Mouse (Mus musculus) small intestine, adult 2 months (tissue): ENCODE measurements around the gene Izumo1. TPM values are rescaled to one million over a fixed set of nuclear protein-coding genes. Genes with fewer than 3 reads are reported as not detected.

Experiments used
- H3K27ac ChIP-seq: fragments of 200-500 bp; 2 replicates; pipeline ENCODE4 v1.5.1; 2012; ENCODE audit warnings: low read depth, low read length, control low read depth, inconsistent platforms; ENCODE audit not compliant: insufficient read depth
- H3K27me3 ChIP-seq: fragments of 200-500 bp; 2 replicates; pipeline ENCODE4 v1.6.1; 2012; ENCODE audit warnings: mild to moderate bottlenecking, moderate library complexity, low read length, inconsistent platforms; ENCODE audit not compliant: control insufficient read depth, insufficient read depth
- H3K36me3 ChIP-seq: fragments of 200-500 bp; 2 replicates; pipeline ENCODE4 v1.6.1; 2012; ENCODE audit warnings: mild to moderate bottlenecking, low read length, control low read depth, inconsistent platforms; ENCODE audit not compliant: control insufficient read depth, insufficient read depth
- H3K4me1 ChIP-seq: fragments of 200-500 bp; 2 replicates; pipeline ENCODE4 v1.6.1; 2012; ENCODE audit warnings: low read length, inconsistent platforms, mixed read lengths; ENCODE audit not compliant: control insufficient read depth, insufficient read depth, insufficient read length
- H3K4me3 ChIP-seq: fragments of 200-500 bp; 2 replicates; pipeline ENCODE4 v1.5.1; 2012; ENCODE audit warnings: low read depth, mild to moderate bottlenecking, control low read depth, inconsistent platforms, low read length, moderate library complexity
- CTCF ChIP-seq: fragments of 200-500 bp; IDR thresholded peaks from 2 replicates; pipeline ENCODE4 v1.5.1; 2012; ENCODE audit warnings: low read depth, mild to moderate bottlenecking, control low read depth, inconsistent platforms, low read length, moderate library complexity, mixed read lengths; ENCODE audit not compliant: insufficient replicate concordance, insufficient read length; ENCODE audit errors: extremely low read depth
- POLR2A ChIP-seq: fragments of 200-500 bp; IDR thresholded peaks from 2 replicates; pipeline ENCODE4 v1.6.1; 2012; ENCODE audit warnings: low read depth, mild to moderate bottlenecking, control low read depth, inconsistent platforms, low read length, moderate library complexity
- WGBS: fragments of 180-500 bp; shearing (Covaris S2); methylation state at CpG from one replicate; pipeline ENCODE4 v1.1.7; 2018; 5-methylcytosine and 5-hydroxymethylcytosine counted together
- polyA plus RNA-seq: library from polyadenylated mRNA; depleted of rRNA; stranded (reverse); fragments of >200 nt; gene quantifications from 2 replicates; pipeline ENCODE4 v1.2.3, GENCODE M21; 2012; rRNA removed

Gene Izumo1
- polyA plus RNA-seq, 1 experiment: 0.25 TPM

DNA sequence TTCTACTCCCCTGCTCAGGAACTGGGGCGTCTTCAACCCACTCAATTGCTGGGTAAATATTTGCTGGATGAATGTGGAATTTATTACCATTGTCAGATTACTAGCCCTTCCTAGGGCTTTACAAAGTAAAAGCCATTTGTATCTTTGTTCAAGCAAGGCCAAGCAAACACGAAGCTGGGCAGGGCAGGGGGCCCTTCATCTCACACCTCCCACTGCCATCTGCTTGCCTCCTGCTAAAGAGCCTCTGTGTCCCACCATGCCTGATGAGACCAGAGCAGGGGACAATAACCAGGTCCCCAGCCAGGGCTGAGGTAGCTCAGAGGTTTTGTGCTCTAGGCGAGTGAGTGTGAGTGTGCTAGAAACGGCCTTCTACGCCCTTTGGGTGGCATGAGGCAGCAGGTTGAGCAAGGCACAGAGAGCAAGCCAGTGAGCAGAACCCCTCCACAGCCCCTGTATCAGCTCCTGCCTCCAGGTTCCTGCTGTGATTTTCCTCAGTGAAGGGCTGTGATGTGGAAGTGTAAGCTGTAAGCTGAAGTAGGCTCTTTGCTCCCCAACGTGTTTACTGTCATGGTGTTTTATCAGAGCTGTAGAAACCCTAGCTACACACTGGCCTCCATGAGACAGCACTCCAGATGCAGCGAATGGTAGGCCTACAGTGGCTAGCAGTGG is 56.1 kb downstream of the Izumo1 start:
- WGBS: 41% methylated on average over 7 of the region's 7 CpGs
- no peak overlapping the region for H3K27ac ChIP-seq
- H3K27me3 ChIP-seq: peaks cover 37% of the 10 kb centered on the region
- TF ChIP-seq POLR2A (no peak), CTCF (no peak)
- H3K36me3 ChIP-seq: no peaks in the 10 kb centered on the region
- H3K4me3 ChIP-seq: no peak overlapping the region
- H3K4me1 ChIP-seq: peaks cover 9% of the 10 kb centered on the region

Other genes with a start within 250 kb of the Izumo1 start
- 73.2 and 122 TPM in 2 replicates for gene Snrnp70, start 226.1 kb upstream of the Izumo1 start, polyA plus RNA-seq
- 0.04 TPM in 1 of 2 replicates, not detected in the other for gene Kcna7, start 216.2 kb upstream of the Izumo1 start, polyA plus RNA-seq
- gene Ntf5, start 208.1 kb upstream of the Izumo1 start, polyA plus RNA-seq: 0.13 and 0.28 TPM in 2 replicates
- 0.66 TPM in 1 of 2 replicates, not detected in the other for gene Lhb, start 201.0 kb upstream of the Izumo1 start, polyA plus RNA-seq
- gene Gys1, start 187.0 kb upstream of the Izumo1 start, polyA plus RNA-seq: 9.5 and 9.6 TPM in 2 replicates
- gene Ruvbl2, start 183.7 kb upstream of the Izumo1 start, polyA plus RNA-seq: 22.3 and 54.3 TPM in 2 replicates
- gene Ftl1, start 161.9 kb upstream of the Izumo1 start, polyA plus RNA-seq: 1,857 and 2,336 TPM in 2 replicates
- 57.1 and 105 TPM in 2 replicates for gene Bax, start 154.9 kb upstream of the Izumo1 start, polyA plus RNA-seq
- 0.09 TPM in 1 of 2 replicates, not detected in the other for gene Tulp2, start 139.9 kb upstream of the Izumo1 start, polyA plus RNA-seq
- gene Gm45808, start 135.0 kb upstream of the Izumo1 start, polyA plus RNA-seq: 0.23 TPM in 1 of 2 replicates, not detected in the other
- 0.34 and 0.41 TPM in 2 replicates for gene Dhdh, start 133.0 kb upstream of the Izumo1 start, polyA plus RNA-seq
- 143 and 456 TPM in 2 replicates for gene Nucb1, start 111.4 kb upstream of the Izumo1 start, polyA plus RNA-seq
- 15.3 and 15.9 TPM in 2 replicates for gene Ppp1r15a, start 95.5 kb upstream of the Izumo1 start, polyA plus RNA-seq
- 4.7 and 4.9 TPM in 2 replicates for gene Plekha4, start 95.5 kb upstream of the Izumo1 start, polyA plus RNA-seq
- gene Hsd17b14, start 66.9 kb upstream of the Izumo1 start, polyA plus RNA-seq: 0.20 and 0.25 TPM in 2 replicates
- gene Bcat2, start 51.7 kb upstream of the Izumo1 start, polyA plus RNA-seq: 26.3 and 41.8 TPM in 2 replicates
- gene Fgf21, start 6.3 kb upstream of the Izumo1 start, polyA plus RNA-seq: 0.29 and 4.2 TPM in 2 replicates
- 1.7 and 2.5 TPM in 2 replicates for gene Fut1, start 4.5 kb upstream of the Izumo1 start, polyA plus RNA-seq
- 7.2 and 11.6 TPM in 2 replicates for gene Rasip1, start 5.7 kb downstream of the Izumo1 start, polyA plus RNA-seq
- gene Mamstr, start 18.2 kb downstream of the Izumo1 start, polyA plus RNA-seq: 0.63 and 0.84 TPM in 2 replicates
- gene Fut2, start 44.6 kb downstream of the Izumo1 start, polyA plus RNA-seq: 1.2 and 18.4 TPM in 2 replicates
- gene Ntn5, start 62.2 kb downstream of the Izumo1 start, polyA plus RNA-seq: 0.39 and 0.47 TPM in 2 replicates
- 0.14 and 0.22 TPM in 2 replicates for gene Sec1, start 72.6 kb downstream of the Izumo1 start, polyA plus RNA-seq
- gene Car11, start 78.0 kb downstream of the Izumo1 start, polyA plus RNA-seq: 2.1 and 2.3 TPM in 2 replicates
- gene Dbp, start 83.3 kb downstream of the Izumo1 start, polyA plus RNA-seq: 8.9 and 13.1 TPM in 2 replicates
- gene Rpl18, start 93.6 kb downstream of the Izumo1 start, polyA plus RNA-seq: 820 and 1,370 TPM in 2 replicates
- gene Sphk2, start 96.2 kb downstream of the Izumo1 start, polyA plus RNA-seq: 87.3 and 164 TPM in 2 replicates
- 64.5 and 102 TPM in 2 replicates for gene Fam83e, start 99.4 kb downstream of the Izumo1 start, polyA plus RNA-seq
- gene Spaca4, start 104.0 kb downstream of the Izumo1 start, polyA plus RNA-seq: 0.20 and 0.38 TPM in 2 replicates
- 1.9 and 2.1 TPM in 2 replicates for gene Lmtk3, start 161.9 kb downstream of the Izumo1 start, polyA plus RNA-seq
- 139 and 454 TPM in 2 replicates for gene Sult2b1, start 162.9 kb downstream of the Izumo1 start, polyA plus RNA-seq
- gene Cyth2, start 192.8 kb downstream of the Izumo1 start, polyA plus RNA-seq: 19.2 and 51.4 TPM in 2 replicates
- gene Kcnj14, start 203.0 kb downstream of the Izumo1 start, polyA plus RNA-seq: 0.08 and 0.28 TPM in 2 replicates
- 8.5 and 10.1 TPM in 2 replicates for gene Grwd1, start 209.1 kb downstream of the Izumo1 start, polyA plus RNA-seq